Mouse (Mus musculus): ENCODE measurements around the gene Elane. TPM values are rescaled to one million over a fixed set of nuclear protein-coding genes. Genes with fewer than 3 reads are reported as not detected.
A peak's percentile ranks its signal among the peaks of the same experiment; 100 is the strongest.

Gene Elane
- polyA plus RNA-seq, 1 experiment = not detected

DNA sequence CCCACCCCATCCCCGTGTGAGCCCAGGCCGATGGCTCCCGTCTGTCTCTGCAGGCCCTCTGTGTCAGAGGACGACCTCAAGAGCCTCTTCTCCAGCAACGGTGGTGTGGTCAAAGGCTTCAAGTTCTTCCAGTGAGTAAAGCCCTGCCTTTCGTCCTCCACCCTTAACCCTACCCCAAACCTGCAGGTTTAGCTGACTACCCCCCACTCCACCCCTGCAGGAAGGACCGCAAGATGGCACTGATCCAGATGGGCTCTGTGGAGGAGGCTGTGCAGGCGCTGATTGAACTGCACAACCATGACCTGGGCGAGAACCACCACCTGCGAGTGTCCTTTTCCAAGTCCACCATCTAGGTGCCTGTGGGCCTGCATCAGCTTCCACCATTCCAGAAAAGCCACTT, 23.1 kb upstream of the Elane start:
- TF ChIP-seq POLR2A (IDR thresholded peaks at IDR 0.05; ENCODE audit: low read depth, low read length) = no peak
- no peak for TF ChIP-seq CTCF (conservative IDR thresholded peaks at IDR 0.05; ENCODE audit: insufficient read depth, insufficient read length, low read depth, low read length)
- peaks cover 51% of the 10 kb centered on the region for H3K4me1 ChIP-seq (ENCODE audit: control insufficient read depth, insufficient read depth, low read length)
- 34% methylated on average over 10 of the region's 10 CpGs for WGBS
- H3K27me3 ChIP-seq (replicated peaks; ENCODE audit: control insufficient read depth, insufficient read depth, low read length) = no peaks in the 10 kb centered on the region
- no peak overlapping the region for H3K27ac ChIP-seq (ENCODE audit: insufficient read depth, low read depth, low read length)
- H3K4me3 ChIP-seq (ENCODE audit: insufficient read depth, low read depth, low read length) = no peak overlapping the region
- peaks cover 20% of the 10 kb centered on the region for H3K36me3 ChIP-seq (ENCODE audit: control insufficient read depth, insufficient read depth, low read length)
- peak; percentile 30 for DNase-seq

DNA sequence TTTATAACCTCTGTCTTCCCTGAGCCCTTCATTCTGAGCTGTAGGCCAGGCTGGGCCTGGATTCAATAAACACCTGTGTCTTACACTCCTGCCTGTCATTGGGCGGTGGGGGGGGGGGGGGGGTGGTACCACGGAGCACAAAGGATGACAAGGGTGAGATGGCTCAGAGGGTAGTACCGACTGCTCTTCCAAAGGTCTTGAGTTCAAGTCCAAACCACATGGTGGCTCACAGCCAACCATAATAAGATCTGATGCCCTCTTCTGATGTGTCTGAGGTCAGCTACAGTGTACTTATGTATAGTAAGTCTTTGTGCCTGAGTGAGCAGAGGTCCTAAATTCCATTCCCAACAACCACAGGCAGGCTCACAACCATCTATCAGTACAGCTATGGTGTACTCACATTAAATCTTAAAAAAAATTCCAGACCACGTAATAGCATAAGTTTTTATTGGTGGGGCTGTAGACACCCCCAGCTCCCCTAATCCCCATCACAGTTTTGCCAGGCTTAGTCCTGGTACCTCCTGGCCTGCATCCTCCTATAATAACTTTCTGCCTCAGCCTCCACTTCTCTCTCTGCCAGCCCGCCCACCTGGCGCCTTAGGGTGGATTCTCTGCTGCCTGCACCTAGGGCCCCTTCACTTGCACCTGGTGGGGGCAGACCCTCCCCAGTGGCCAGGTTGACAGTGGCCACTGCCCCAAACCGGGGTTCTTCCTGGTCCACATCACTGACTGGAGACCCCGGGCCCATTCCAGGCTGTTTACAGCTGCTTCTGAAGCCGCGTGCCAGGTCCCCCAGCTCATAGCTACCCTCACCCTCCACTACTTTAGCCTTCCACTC, 21.5 kb upstream of the Elane start:
- Histone ChIP-seq H3K36me3 (ENCODE audit: control insufficient read depth, insufficient read depth, low read length) (peaks cover 14% of the 10 kb centered on the region), H3K4me1 (ENCODE audit: control insufficient read depth, insufficient read depth, low read length) (peaks cover 35% of the 10 kb centered on the region), H3K27me3 (replicated peaks; ENCODE audit: control insufficient read depth, insufficient read depth, low read length) (no peaks in the 10 kb centered on the region), H3K4me3 (ENCODE audit: insufficient read depth, low read depth, low read length) (no peak overlapping the region), H3K27ac (ENCODE audit: insufficient read depth, low read depth, low read length) (no peak overlapping the region)
- 54% methylated on average over 10 of the region's 10 CpGs for WGBS
- peak; percentile 33 for DNase-seq
- no peak for TF ChIP-seq CTCF (conservative IDR thresholded peaks at IDR 0.05; ENCODE audit: insufficient read depth, insufficient read length, low read depth, low read length)
- no peak for TF ChIP-seq POLR2A (IDR thresholded peaks at IDR 0.05; ENCODE audit: low read depth, low read length)

DNA sequence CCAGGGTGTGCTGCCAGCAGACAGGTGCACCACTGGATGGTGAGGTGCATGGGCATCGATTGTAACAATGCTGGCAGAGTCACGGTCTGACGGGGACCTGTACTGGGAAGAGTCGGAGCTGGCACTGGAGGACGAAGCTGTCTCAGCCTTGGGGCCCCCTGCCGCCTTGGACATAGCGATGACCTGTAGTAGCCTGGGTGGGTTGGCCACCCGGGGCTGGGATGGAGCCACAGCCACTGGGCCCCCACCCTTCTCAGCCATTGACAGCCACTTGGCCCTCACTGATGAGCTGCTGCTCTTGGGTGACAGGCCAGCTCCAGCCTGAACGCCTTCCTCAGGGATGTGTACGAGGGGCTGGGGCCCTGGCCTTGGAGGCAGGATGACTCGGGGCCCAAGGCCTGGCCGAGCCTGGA, 20.9 kb upstream of the Elane start:
- DNase-seq = no peak
- no peak for TF ChIP-seq CTCF (conservative IDR thresholded peaks at IDR 0.05; ENCODE audit: insufficient read depth, insufficient read length, low read depth, low read length)
- no peak overlapping the region for H3K27ac ChIP-seq (ENCODE audit: insufficient read depth, low read depth, low read length)

DNA sequence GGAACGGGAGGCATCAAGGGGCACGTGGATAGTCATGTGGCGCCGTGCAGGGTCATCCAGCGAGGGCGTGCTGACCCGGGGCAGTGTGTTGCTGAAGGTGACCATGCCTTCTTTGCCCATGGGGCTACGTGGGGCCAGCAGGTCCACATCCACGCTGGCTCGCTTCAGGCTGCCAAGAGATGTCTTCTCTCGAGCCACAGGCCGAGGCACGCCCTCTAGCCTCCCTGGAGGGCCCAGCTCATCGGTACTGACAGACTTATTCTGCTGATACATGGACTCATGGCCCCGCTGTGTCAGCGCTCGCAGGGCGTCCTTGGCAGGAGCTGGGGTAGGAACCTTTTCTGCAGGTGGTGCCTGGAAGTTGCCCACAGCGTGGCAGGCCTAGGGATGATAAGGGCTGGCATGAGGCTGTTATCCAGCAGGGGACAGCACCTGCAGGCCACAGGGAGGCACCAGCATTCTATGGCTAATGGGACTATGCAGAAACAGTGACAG, 20.2 kb upstream of the Elane start:
- 40% methylated on average over 19 of the region's 19 CpGs for WGBS
- Histone ChIP-seq H3K36me3 (ENCODE audit: control insufficient read depth, insufficient read depth, low read length) (peaks cover 4% of the 10 kb centered on the region; the same call in 1 of the 2 replicates), H3K27ac (ENCODE audit: insufficient read depth, low read depth, low read length) (no peak overlapping the region), H3K4me1 (ENCODE audit: control insufficient read depth, insufficient read depth, low read length) (peaks cover 22% of the 10 kb centered on the region), H3K27me3 (replicated peaks; ENCODE audit: control insufficient read depth, insufficient read depth, low read length) (no peaks in the 10 kb centered on the region), H3K4me3 (ENCODE audit: insufficient read depth, low read depth, low read length) (no peak overlapping the region)
- TF ChIP-seq POLR2A (IDR thresholded peaks at IDR 0.05; ENCODE audit: low read depth, low read length) (no peak), CTCF (conservative IDR thresholded peaks at IDR 0.05; ENCODE audit: insufficient read depth, insufficient read length, low read depth, low read length) (peak; percentile 71)
- peak; percentile 74 for DNase-seq

More for the DNA sequence above, 20.9 kb upstream of the Elane start:
- H3K36me3 ChIP-seq (ENCODE audit: control insufficient read depth, insufficient read depth, low read length) = peaks cover 8% of the 10 kb centered on the region
- no peaks in the 10 kb centered on the region for H3K27me3 ChIP-seq (replicated peaks; ENCODE audit: control insufficient read depth, insufficient read depth, low read length)
- peaks cover 28% of the 10 kb centered on the region for H3K4me1 ChIP-seq (ENCODE audit: control insufficient read depth, insufficient read depth, low read length)
- WGBS = 46% methylated on average over 12 of the region's 12 CpGs
- H3K4me3 ChIP-seq (ENCODE audit: insufficient read depth, low read depth, low read length) = no peak overlapping the region

DNA sequence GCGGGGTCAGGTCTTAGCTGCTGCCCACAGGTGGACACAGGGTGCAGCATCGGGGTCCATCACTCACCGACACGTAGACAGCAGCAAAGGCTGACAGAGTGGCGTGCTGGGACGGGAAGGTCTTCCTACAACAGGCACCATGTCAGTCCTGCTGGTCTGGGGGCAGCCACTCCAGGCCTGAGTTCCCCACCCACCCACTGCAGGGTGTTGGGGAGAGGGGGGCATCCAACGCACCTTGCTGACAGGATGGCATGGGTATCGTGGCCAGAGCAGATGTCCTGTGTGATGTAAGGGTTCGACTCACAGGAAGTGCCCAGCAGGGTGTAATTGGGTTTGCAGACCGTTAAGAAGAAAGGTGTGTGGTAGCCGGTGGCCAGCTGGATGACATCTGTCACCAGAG, 19.4 kb upstream of the Elane start:
- Histone ChIP-seq H3K27me3 (replicated peaks; ENCODE audit: control insufficient read depth, insufficient read depth, low read length) (no peaks in the 10 kb centered on the region), H3K4me3 (ENCODE audit: insufficient read depth, low read depth, low read length) (no peak overlapping the region), H3K4me1 (ENCODE audit: control insufficient read depth, insufficient read depth, low read length) (peaks cover 15% of the 10 kb centered on the region), H3K27ac (ENCODE audit: insufficient read depth, low read depth, low read length) (no peak overlapping the region), H3K36me3 (ENCODE audit: control insufficient read depth, insufficient read depth, low read length) (peaks cover 2% of the 10 kb centered on the region; the same call in 1 of the 2 replicates)
- 82% methylated on average over 11 of the region's 11 CpGs for WGBS
- TF ChIP-seq POLR2A (IDR thresholded peaks at IDR 0.05; ENCODE audit: low read depth, low read length) (no peak), CTCF (conservative IDR thresholded peaks at IDR 0.05; ENCODE audit: insufficient read depth, insufficient read length, low read depth, low read length) (no peak)
- no peak for DNase-seq

DNA sequence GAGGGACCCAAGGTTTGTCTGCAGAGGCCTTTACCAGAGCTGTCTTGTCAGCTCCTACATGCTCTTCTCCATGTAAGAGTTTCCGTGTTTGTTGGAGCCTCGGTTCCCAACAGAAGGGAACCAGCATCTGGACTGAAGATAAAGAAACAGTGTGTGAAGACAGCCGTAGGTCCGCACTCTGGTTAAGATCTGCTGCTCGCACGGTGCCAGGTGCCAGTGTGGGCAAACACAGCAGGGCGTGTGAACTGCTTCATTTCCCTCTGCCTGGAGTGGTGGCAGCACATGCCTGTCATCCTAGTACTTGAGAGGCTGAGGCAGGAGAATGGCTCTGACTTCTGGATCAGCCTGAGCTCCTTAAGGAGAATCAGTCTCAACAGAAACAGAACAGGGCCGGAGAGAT, 14.2 kb upstream of the Elane start:
- no peaks in the 10 kb centered on the region for H3K27me3 ChIP-seq (replicated peaks; ENCODE audit: control insufficient read depth, insufficient read depth, low read length)
- no peak overlapping the region for H3K27ac ChIP-seq (ENCODE audit: insufficient read depth, low read depth, low read length)
- 92% methylated on average over 8 of the region's 8 CpGs for WGBS
- TF ChIP-seq POLR2A (IDR thresholded peaks at IDR 0.05; ENCODE audit: low read depth, low read length) (no peak), CTCF (conservative IDR thresholded peaks at IDR 0.05; ENCODE audit: insufficient read depth, insufficient read length, low read depth, low read length) (no peak)
- DNase-seq = no peak
- H3K36me3 ChIP-seq (ENCODE audit: control insufficient read depth, insufficient read depth, low read length) = no peaks in the 10 kb centered on the region
- no peak overlapping the region for H3K4me3 ChIP-seq (ENCODE audit: insufficient read depth, low read depth, low read length)
- H3K4me1 ChIP-seq (ENCODE audit: control insufficient read depth, insufficient read depth, low read length) = 0 out of 2 replicates have a peak, but pooled peaks cover 6% of the 10 kb centered on the region

DNA sequence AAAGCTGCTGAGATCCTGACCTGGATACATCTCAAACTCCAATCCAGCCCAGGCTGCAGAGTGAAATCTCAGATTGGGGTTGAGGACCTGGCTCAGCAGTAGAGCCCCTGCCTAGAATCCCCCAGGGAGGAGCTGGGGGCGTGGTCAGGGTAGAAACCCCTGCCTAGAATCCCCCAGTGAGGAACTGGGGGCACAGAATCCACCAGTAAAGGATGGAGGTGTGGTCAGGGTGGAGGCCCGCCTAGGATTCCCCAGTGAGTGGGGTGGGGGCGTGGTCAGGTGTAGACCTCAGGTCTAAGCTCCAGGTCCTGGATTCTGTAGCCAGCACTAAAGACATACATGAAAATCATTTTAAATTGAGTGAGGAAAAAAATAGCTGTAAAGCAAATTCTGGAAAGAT, 13.2 kb upstream of the Elane start:
- H3K27me3 ChIP-seq (replicated peaks; ENCODE audit: control insufficient read depth, insufficient read depth, low read length) = no peaks in the 10 kb centered on the region
- H3K27ac ChIP-seq (ENCODE audit: insufficient read depth, low read depth, low read length) = no peak overlapping the region
- 0 out of 2 replicates have a peak, but pooled peaks cover 6% of the 10 kb centered on the region for H3K4me1 ChIP-seq (ENCODE audit: control insufficient read depth, insufficient read depth, low read length)
- WGBS = 65% methylated on average over 3 of the region's 3 CpGs
- DNase-seq = no peak
- TF ChIP-seq POLR2A (IDR thresholded peaks at IDR 0.05; ENCODE audit: low read depth, low read length) (no peak), CTCF (conservative IDR thresholded peaks at IDR 0.05; ENCODE audit: insufficient read depth, insufficient read length, low read depth, low read length) (no peak)
- no peak overlapping the region for H3K4me3 ChIP-seq (ENCODE audit: insufficient read depth, low read depth, low read length)
- no peaks in the 10 kb centered on the region for H3K36me3 ChIP-seq (ENCODE audit: control insufficient read depth, insufficient read depth, low read length)

All from kidney, adult 2 months (tissue).